Mouse (Mus musculus) heart, adult 2 months (tissue): ENCODE results near the gene Nde1. TPM values are rescaled to one million over a fixed set of nuclear protein-coding genes. Genes with fewer than 3 reads are reported as not detected.

Experiments
- DNase-seq, 2 experiments: peaks; one replicate each; pipeline ENCODE4 v3.0.0; 2021
- H3K27ac ChIP-seq: fragments of 200-600 bp; 2 replicates; pipeline ENCODE4 v1.8.1; 2022
- H3K27me3 ChIP-seq: fragments of 200-500 bp; 2 replicates; pipeline ENCODE4 v1.6.1; 2012; ENCODE audit warnings: mild to moderate bottlenecking, low read length, inconsistent platforms, mixed read lengths; ENCODE audit not compliant: control insufficient read depth, insufficient read depth
- H3K36me3 ChIP-seq: fragments of 200-500 bp; 2 replicates; pipeline ENCODE4 v1.6.1; 2012; ENCODE audit warnings: low read length, inconsistent platforms; ENCODE audit not compliant: control insufficient read depth, insufficient read depth
- H3K4me1 ChIP-seq: fragments of 200-500 bp; 2 replicates; pipeline ENCODE4 v1.6.1; 2011; ENCODE audit warnings: low read length; ENCODE audit not compliant: control insufficient read depth, insufficient read depth
- H3K4me3 ChIP-seq: fragments of 200-600 bp; 2 replicates; pipeline ENCODE4 v1.8.1; 2022
- H3K79me2 ChIP-seq: fragments of 200-500 bp; replicated peaks from 2 replicates; pipeline ENCODE4 v1.6.1; 2012; ENCODE audit warnings: mild to moderate bottlenecking, inconsistent platforms, low read length, moderate library complexity, mixed read lengths; ENCODE audit not compliant: control insufficient read depth, insufficient read depth
- H3K9ac ChIP-seq: fragments of 200-500 bp; 2 replicates; pipeline ENCODE4 v1.6.1; 2012; ENCODE audit warnings: low read depth, mild to moderate bottlenecking, control low read depth, inconsistent platforms, low read length, mixed read lengths
- CTCF ChIP-seq: fragments of 200-600 bp; IDR thresholded peaks from 2 replicates; pipeline ENCODE4 v1.8.1; 2022; ENCODE audit warnings: antibody characterized with exemption, mild to moderate bottlenecking, moderate library complexity
- EP300 ChIP-seq: fragments of 200-500 bp; IDR thresholded peaks from 2 replicates; pipeline ENCODE4 v1.6.1; 2011; ENCODE audit warnings: low read depth, low read length, control low read depth; ENCODE audit not compliant: insufficient read depth
- POLR2A ChIP-seq: fragments of 200-500 bp; IDR thresholded peaks from 2 replicates; pipeline ENCODE4 v1.6.1; 2011; ENCODE audit warnings: mild to moderate bottlenecking, low read depth, low read length, control low read depth; ENCODE audit not compliant: insufficient read depth
- WGBS: fragments of 180-500 bp; shearing (Covaris S2); methylation state at CpG from one replicate; pipeline ENCODE4 v1.1.7; 2018; 5-methylcytosine and 5-hydroxymethylcytosine counted together
- intact Hi-C: fragments of 180-260 bp; cut with DNase I; formaldehyde crosslinking; loops from one replicate; pipeline ENCODE4 v1.15.1; 2025
- polyA plus RNA-seq: library from polyadenylated mRNA; depleted of rRNA; stranded (reverse); fragments of >200 nt; gene quantifications from 2 replicates; pipeline ENCODE4 v1.2.3, GENCODE M21; 2012
- total RNA-seq, 2 experiments: library from RNA; stranded (reverse); gene quantifications; 2 replicates each; pipeline ENCODE4 v1.2.3; 2021

Nde1 gene
- total and polyA plus RNA-seq, 3 experiments, result 28.2 to 31.9 (median 30.0) TPM

- WGBS, result 94% methylated on average over 5 of the region's 5 CpGs
- DNase-seq, result no peak
- Histone ChIP-seq H3K4me3 (no peak overlapping the region), H3K4me1 (no peaks in the 10 kb centered on the region), H3K27me3 (no peaks in the 10 kb centered on the region), H3K9ac (no peak overlapping the region), H3K79me2 (no peaks in the 10 kb centered on the region), H3K27ac (no peak overlapping the region), H3K36me3 (peaks cover 4% of the 10 kb centered on the region)
- TF ChIP-seq EP300, result no peak
- intact Hi-C loops, result no loop called here
These were observed 22.4 kb downstream of the Nde1 start for GRCm38 (mm10) chr16:14185516-14185915.

GRCm38 (mm10) chr16:14194164-14194950, 31.3 kb downstream of the Nde1 start:
- Histone ChIP-seq H3K27me3 (no peaks in the 10 kb centered on the region), H3K27ac (peak overlapping the region; percentile 75), H3K36me3 (no peaks in the 10 kb centered on the region), H3K4me1 (peaks cover 1% of the 10 kb centered on the region), H3K79me2 (no peaks in the 10 kb centered on the region), H3K9ac (no peak overlapping the region), H3K4me3 (no peak overlapping the region)
- DNase-seq, result peak in 1 of 2 experiments; percentile 28
- TF ChIP-seq EP300 (0 out of 2 replicates have a peak, but pooled peaks have one; percentile 26), CTCF (no peak)
- intact Hi-C loops, result loop anchor here (2.0 kb wide), 2 partner anchors 16 to 36 kb away; no protein-coding TSS in a partner anchor
- WGBS, result 44% methylated on average over 9 of the region's 9 CpGs

GRCm38 (mm10) chr16:14195427-14195826, 32.4 kb downstream of the Nde1 start:
- intact Hi-C loops, result loop anchor here (2.0 to 5.0 kb wide), 4 partner anchors 17 to 297 kb away; no protein-coding TSS in a partner anchor
- peak; percentile 54 to 66 for DNase-seq
- no peaks in the 10 kb centered on the region for H3K36me3 ChIP-seq
- no peak overlapping the region for H3K4me3 ChIP-seq
- no peaks in the 10 kb centered on the region for H3K79me2 ChIP-seq
- H3K27ac ChIP-seq, result peak overlapping the region; percentile 75
- H3K27me3 ChIP-seq, result no peaks in the 10 kb centered on the region
- no peak overlapping the region for H3K9ac ChIP-seq
- H3K4me1 ChIP-seq, result peaks cover 1% of the 10 kb centered on the region
- TF ChIP-seq POLR2A, result no peak
- TF ChIP-seq CTCF, result peak; percentile 94
- no peak for TF ChIP-seq EP300
- WGBS, result 29% methylated on average over 1 of the region's 1 CpGs

GRCm38 (mm10) chr16:14198798-14199197, 35.7 kb downstream of the Nde1 start:
- no peaks in the 10 kb centered on the region for H3K79me2 ChIP-seq
- H3K36me3 ChIP-seq, result no peaks in the 10 kb centered on the region
- H3K9ac ChIP-seq, result no peak overlapping the region
- 76% methylated on average over 4 of the region's 4 CpGs for WGBS
- H3K27ac ChIP-seq, result no peak overlapping the region
- no peak overlapping the region for H3K4me3 ChIP-seq
- peaks cover under 1% of the 10 kb centered on the region for H3K4me1 ChIP-seq
- DNase-seq, result no peak
- intact Hi-C loops, result loop anchor here (5.0 kb wide), 2 partner anchors 51 to 294 kb away; no protein-coding TSS in a partner anchor
- no peaks in the 10 kb centered on the region for H3K27me3 ChIP-seq
- peak; percentile 27; the same call in 1 of the 2 replicates for TF ChIP-seq CTCF
- TF ChIP-seq POLR2A, result no peak

GRCm38 (mm10) chr16:14215156-14215555, 52.1 kb downstream of the Nde1 start:
- no peaks in the 10 kb centered on the region for H3K4me1 ChIP-seq
- TF ChIP-seq POLR2A (no peak), CTCF (no peak), EP300 (no peak)
- H3K27ac ChIP-seq, result no peak overlapping the region
- WGBS, result 87% methylated on average over 3 of the region's 3 CpGs
- no peaks in the 10 kb centered on the region for H3K36me3 ChIP-seq
- no peaks in the 10 kb centered on the region for H3K27me3 ChIP-seq
- DNase-seq, result no peak
- intact Hi-C loops, result no loop called here
- H3K4me3 ChIP-seq, result no peak overlapping the region
- H3K9ac ChIP-seq, result no peak overlapping the region
- H3K79me2 ChIP-seq, result no peaks in the 10 kb centered on the region

- H3K27me3 ChIP-seq, result no peaks in the 10 kb centered on the region
- intact Hi-C loops, result loop anchor here (1.0 to 5.0 kb wide), 3 partner anchors 54 to 256 kb away; partner anchors contain the start of gene Myh11
- TF ChIP-seq EP300 (peak; percentile 77; the same call in 1 of the 2 replicates), CTCF (no peak; the same call in 1 of the 2 replicates)
- H3K4me3 ChIP-seq, result no peak overlapping the region
- H3K27ac ChIP-seq, result no peak overlapping the region
- H3K36me3 ChIP-seq, result no peaks in the 10 kb centered on the region
- 14% methylated on average over 6 of the region's 6 CpGs for WGBS
- no peaks in the 10 kb centered on the region for H3K4me1 ChIP-seq
- DNase-seq, result peak; percentile 60 to 78
- H3K79me2 ChIP-seq, result no peaks in the 10 kb centered on the region
- no peak overlapping the region for H3K9ac ChIP-seq
These were observed 74.1 kb downstream of the Nde1 start for GRCm38 (mm10) chr16:14237100-14237723.
